Mouse (Mus musculus) 3T3-L1 (cell line): Measurements from ENCODE around the gene Lpar1.
A peak's percentile ranks its signal among the peaks of the same experiment; 100 is the strongest.

Experiments
- DNase-seq: peaks from one replicate; pipeline ENCODE4 v3.0.0-alpha.2; 2015; ENCODE audit warnings: low read depth, low spot score

The Lpar1 gene

DNA sequence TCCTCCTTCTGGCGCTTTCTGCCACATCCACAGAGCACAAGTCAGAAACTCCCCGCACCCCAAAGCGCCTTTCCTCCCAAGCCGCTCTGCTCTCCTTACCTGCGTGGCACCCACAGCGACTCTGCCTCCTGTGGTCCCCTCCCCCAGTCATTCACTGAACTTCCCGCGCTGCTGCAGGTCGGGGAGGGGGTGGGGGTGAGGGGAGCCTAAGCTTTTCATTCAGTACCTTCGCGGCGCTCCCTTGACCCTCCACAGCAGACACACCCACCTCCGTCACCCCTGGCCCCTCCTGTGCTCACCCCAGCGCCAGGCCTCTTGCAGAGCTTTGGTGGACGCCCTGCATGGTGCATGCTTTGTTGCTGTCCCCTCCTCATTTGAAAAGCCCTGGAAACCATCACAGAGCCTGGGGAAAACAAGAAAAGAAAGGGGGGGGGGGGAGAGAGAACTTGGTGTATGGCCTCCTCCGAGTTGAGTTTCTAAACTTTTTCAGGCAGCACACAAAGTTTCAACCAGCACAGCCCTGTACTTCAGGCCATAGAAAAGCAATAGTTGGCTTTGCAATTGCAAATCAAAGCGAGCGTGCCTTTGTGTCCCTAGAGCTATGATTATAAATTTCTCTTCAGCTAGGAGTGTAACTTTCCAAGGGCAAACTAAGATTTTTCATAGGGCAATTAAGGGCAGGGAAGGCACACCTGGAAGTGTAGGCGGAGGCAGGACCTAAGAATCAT lies at the start of gene Lpar1:
Gene Lpar1, minus strand, starts transcription at position 268 of the 728 bp plus-strand sequence.
- DNase-seq = no peak

DNA sequence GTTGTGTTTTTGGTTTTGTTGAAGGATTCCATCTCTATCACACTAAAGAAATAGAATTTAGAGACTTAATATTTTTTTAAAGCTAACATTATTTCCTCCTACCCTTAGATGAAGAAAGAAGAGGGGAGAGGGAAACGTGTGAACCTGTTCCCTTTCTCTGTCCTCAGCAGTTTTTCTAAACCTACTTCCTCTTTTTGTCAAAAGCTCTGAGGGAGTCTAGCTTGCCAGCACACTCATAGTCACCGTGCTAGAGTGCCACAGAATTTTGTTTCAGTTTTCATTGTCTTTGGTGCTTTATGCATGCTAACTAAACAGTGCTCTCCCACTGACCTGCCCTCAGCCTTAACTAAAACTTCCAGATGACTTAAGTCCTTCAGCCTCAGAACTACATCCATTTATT lies 32.2 kb upstream of the Lpar1 start:
- no peak for DNase-seq

DNA sequence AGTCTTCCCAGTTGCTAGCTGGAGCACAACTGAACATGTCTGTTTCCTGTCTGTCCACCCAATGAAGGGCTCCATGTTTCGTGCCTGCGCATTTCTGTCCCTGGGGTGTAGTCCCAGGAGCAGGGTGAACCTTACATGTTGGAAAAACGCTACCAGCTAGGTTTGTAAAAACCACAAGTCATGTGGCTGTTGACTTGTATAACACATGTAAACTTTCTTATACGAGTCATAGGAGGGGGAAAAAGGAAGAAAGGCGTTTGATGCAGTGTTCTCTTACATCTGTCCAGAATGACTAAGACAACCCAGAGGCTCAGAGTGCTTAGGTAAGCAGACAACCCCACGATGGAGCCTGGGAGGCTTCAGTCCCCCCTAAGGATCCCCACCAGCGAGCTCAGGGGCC lies 27.5 kb upstream of the Lpar1 start:
- DNase-seq = peak; percentile 82

- DNase-seq = no peak
Measured at GRCm38 (mm10) chr4:58580516-58580915, 26.8 kb upstream of the Lpar1 start.

GRCm38 (mm10) chr4:58580098-58580497 lies 26.4 kb upstream of the Lpar1 start:
- DNase-seq = no peak

DNA sequence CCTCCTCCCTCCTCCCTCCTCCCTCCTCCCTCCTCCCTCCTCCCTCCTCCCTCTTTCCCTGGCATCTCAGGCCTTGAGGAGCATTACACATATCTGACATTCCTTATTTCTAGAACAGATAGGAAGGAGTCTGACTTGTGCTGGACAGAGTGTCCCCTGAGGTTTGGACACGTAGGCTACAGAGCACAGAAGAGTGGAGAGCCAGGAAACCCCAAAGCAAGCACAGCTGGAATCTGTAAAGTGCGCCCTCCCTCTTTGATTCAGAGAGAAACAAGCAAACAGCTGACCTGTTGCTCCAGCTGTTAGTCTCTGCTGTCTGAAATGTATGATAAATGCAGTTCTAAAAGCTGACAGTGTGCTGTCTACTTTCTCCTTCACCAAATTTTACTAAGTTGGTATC lies 24.8 kb upstream of the Lpar1 start:
- peak; percentile 93 for DNase-seq

- peak; percentile 45 for DNase-seq
Measured at GRCm38 (mm10) chr4:58577382-58578048, 23.8 kb upstream of the Lpar1 start.

DNA sequence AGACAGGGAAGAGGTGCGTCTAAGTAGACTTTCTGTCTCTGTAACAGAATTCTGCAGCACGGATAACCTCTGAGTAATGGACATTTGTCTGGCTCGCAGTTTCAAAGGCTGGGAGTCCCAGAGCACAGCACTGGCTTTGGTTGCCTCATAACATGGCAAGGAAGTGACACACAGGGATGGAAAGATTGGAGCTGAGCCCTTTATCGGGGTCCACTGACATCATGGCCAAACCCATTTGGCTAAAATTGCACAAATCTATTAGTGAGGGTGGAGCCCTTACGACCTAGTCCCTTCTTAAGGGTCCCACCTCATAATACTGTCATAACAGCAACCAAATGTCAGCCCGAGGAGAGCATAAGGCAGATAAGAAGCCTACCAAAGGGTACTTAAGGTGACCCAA lies 22.1 kb upstream of the Lpar1 start:
- DNase-seq = no peak

- peak; percentile 74 for DNase-seq
Measured at GRCm38 (mm10) chr4:58574024-58574423, 20.3 kb upstream of the Lpar1 start.

DNA sequence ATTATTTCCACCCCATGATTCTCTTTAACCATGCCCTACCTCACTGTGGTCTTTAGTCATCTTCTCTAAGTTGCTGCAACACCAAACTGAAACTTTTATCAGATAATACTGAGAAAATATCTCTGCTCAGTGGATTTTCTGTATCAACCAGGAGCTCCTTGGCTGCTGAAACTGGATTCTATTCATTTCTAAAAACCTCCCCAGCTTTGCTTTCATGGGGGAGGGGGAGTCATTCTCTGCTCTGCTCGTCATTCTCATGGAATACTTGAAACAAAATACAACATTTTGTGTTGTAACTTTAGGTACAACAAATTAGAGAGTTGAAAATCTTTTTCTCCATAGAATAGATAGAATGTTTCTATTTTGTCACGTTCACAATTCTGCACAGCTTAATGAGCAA lies 18.7 kb upstream of the Lpar1 start:
- DNase-seq = no peak

- no peak for DNase-seq
Measured at GRCm38 (mm10) chr4:58571661-58572060, 18.0 kb upstream of the Lpar1 start.

GRCm38 (mm10) chr4:58571232-58571631 lies 17.5 kb upstream of the Lpar1 start:
- DNase-seq = no peak

DNA sequence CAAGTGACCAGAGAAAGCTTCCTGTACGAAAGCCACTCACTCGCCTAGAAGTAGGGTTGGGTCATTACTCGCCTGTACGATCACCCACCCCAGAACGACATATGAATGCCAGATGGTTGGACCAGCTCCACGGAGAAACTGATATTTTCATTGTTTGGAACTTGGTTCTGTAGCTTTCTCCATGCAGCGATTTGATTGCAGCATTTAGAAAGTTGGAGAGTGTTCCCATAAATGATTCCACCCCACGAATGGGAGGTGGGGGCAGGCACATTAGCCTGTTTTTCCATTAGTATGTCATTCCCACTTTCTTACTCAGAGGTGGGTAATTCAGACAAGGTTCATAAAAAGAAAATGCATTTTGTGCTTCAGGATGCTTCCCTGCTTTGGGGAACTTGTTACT lies 14.8 kb upstream of the Lpar1 start:
- peak; percentile 87 for DNase-seq

GRCm38 (mm10) chr4:58562776-58563175 lies 9.1 kb upstream of the Lpar1 start:
- DNase-seq = no peak

GRCm38 (mm10) chr4:58557001-58557400 lies 3.3 kb upstream of the Lpar1 start:
- DNase-seq = no peak

GRCm38 (mm10) chr4:58554359-58554838 lies 701 bp upstream of the Lpar1 start:
- peak; percentile 64 for DNase-seq

DNA sequence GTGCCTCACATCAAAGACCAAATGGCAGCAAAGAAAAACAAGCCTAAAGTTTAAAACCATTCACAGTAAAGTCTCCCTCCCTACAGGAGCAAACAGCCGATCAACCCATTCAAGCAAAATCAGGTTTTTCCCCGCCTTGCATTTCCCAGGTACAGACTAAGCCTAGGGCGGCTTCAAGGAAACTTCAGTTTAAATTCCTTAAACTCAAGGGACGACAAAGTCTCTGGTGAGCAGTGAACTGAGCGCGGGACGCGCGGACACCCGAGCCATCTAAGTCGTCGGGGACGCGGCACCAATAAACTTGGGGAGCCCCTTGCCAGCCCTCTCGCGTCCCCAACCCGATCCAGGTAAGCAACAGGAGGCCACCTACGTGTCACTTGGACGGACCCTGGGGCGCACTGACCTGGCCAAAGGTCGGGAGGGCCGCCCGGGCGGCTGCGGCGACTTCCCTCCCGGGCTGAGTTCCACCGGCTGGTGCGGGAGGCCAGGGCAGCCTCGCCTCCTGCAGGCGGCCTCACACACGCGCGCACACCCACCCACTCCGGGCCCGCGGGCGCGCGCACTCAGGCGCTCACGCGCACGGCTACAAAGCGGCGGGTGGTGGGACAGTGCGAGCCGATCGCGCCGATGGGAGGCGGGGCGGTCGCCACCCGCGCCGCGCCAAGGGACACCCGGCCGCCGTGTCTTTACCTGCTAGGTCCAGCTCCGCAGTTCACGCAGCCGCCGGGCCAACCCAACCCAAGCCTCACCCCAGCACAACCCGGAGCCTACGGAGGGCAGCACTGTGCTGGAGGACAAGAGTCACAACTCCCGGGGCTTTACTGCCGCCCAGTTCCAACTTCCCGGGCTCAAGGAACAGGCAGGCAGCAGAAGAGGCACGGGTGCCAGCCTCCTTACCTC lies 717 bp downstream of the Lpar1 start:
- peak; percentile 73 for DNase-seq

DNA sequence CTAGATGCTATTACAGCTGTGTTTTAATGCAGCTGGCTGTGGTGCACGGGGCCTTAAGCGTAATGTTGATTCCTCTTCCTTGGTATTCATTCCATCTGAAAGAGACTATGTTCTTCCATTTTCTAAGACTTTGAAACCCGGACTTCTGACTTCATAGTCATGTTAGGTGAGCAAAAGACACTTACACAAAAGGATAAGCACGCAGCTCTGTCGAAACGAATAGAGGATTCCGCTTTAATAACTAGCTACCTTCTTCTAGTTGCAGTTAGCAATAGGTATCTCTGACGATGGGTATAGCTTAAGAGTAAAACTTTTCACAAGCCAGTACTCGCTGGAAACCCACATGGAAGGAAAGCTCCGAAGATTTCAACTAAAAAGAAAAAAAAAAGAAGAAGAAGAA lies 1.5 kb downstream of the Lpar1 start:
- peak; percentile 52 for DNase-seq

DNA sequence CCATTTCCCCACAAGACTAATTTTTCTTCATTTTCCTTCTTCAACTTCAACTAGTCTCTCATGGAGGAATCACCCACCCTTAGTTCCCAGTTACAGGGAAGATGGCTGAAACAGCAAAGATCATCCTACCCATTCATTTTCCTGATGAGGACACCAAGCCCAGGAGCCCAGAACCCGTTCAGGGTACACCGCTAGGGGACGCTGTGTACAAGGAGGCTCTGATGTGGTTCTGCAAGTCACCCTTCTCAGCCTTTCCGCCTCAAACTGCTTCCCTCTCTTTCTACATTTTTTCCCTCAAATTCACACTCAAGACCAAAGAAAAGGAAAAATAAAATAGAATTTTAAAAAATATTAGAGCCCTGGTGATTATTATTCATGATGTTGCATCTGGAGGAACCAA lies 1.9 kb downstream of the Lpar1 start:
- peak; percentile 97 for DNase-seq

DNA sequence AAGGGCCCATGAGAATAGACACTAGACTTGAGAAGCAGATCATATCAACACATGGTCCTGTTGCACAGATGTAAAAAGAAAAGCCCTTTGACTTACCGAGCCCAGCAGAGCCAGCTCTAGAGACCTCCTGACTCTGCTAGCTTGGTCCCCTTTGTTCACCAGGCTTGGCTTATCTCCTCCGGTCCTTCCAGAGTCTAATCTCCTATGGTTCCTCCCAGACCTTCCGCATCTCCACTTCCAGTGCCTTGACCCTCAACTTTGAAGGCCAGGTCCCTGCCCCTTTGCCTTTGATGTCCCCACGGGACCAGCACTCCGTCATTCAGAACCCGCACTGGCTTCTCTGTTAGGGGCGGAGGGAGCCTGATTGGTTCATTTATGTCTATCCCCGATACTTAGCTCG lies 6.0 kb downstream of the Lpar1 start:
- DNase-seq = no peak

- no peak for DNase-seq
Measured at GRCm38 (mm10) chr4:58547273-58547565, 6.5 kb downstream of the Lpar1 start.
